Mouse (Mus musculus): ENCODE results near the gene Zfp385a. TPM values are rescaled to one million over a fixed set of nuclear protein-coding genes. Genes with fewer than 3 reads are reported as not detected.
A peak's percentile ranks its signal among the peaks of the same experiment; 100 is the strongest.

Gene Zfp385a
- polyA plus RNA-seq, 1 experiment = 21.2 TPM

- no peaks in the 10 kb centered on the region for H3K27me3 ChIP-seq (ENCODE audit: control insufficient read depth, insufficient read depth, insufficient read length)
- TF ChIP-seq USF1 (IDR thresholded peaks at IDR 0.05; ENCODE audit: low read depth) = no peak
- TF ChIP-seq MYOG (IDR thresholded peaks at IDR 0.05; ENCODE audit: control insufficient read depth, extremely low read depth, insufficient read length) = no peak
- peak; percentile 33 for TF ChIP-seq MAX (IDR thresholded peaks at IDR 0.05)
- no peak for TF ChIP-seq FOSL1 (IDR thresholded peaks at IDR 0.05; ENCODE audit: insufficient read depth, low read length, poor library complexity, severe bottlenecking)
- peaks cover 29% of the 10 kb centered on the region for H3K36me3 ChIP-seq (ENCODE audit: control insufficient read depth, insufficient read depth)
- H3ac ChIP-seq (ENCODE audit: control insufficient read depth, insufficient read length, low read depth) = peak within 1 kb of the TSS; percentile 98
- H3K79me3 ChIP-seq (ENCODE audit: low read depth) = peaks cover 46% of the 10 kb centered on the region
- peak within 1 kb of the TSS; percentile 99 for H3K4me3 ChIP-seq (ENCODE audit: insufficient read depth, poor library complexity, severe bottlenecking)
- H3K79me2 ChIP-seq (ENCODE audit: control insufficient read depth, insufficient read depth) = peaks cover 56% of the 10 kb centered on the region
Observed at GRCm38 (mm10) chr15:103366376-103367149, 26.7 kb upstream of the Zfp385a start, which contains the start of gene Itga5. TSS of gene Itga5 (minus strand) at chr15:103366763.

DNA sequence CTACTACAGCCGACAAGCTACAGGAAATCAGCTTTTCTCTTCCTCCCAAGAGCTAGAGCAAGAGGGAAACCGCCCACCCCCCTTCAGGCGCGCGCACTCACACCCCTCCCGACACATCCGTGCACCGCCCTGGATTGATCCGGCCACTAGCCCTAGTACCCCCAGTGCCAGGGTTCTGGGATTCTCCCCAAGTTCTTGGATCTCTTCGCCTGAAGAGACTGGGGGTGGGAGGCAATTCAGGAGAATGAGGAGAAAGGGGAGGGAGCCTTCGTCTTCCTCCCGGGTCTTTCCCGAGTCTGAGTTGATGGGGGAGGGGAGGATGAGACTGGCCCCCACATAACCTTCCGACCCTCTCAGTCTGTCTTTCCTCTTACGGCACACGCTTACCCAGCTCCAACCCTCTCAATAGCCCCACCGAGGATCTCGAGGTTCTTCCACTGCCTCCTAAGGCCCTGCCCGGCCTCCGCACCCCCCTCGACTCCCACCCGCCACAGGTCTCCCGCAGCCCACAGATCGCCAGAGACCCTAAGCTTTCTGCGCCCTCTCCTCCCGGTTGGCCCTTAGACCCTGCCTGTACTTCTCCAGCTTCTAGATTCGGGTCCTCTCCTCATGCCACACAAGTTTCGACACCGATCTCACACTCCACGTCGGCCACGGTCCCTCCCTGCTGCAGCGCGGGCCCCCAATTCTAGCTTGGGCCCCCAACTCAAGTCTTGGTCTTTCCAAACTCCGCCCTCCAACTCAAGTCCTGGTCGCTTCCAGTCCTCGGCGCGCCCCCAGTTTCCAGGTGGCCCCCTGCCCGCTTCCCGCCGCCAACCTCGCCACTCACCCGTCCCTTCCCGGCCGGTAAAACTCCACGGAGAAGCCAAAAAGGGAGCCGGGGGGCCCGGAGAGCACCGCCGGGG is 25.8 kb upstream of the Zfp385a start:
- Histone ChIP-seq H3ac (ENCODE audit: control insufficient read depth, insufficient read length, low read depth) (peak overlapping the region; percentile 98), H3K79me2 (ENCODE audit: control insufficient read depth, insufficient read depth) (peaks cover 65% of the 10 kb centered on the region), H3K79me3 (ENCODE audit: low read depth) (peaks cover 55% of the 10 kb centered on the region), H3K27me3 (ENCODE audit: control insufficient read depth, insufficient read depth, insufficient read length) (no peaks in the 10 kb centered on the region), H3K4me3 (ENCODE audit: insufficient read depth, poor library complexity, severe bottlenecking) (peak overlapping the region; percentile 99), H3K36me3 (ENCODE audit: control insufficient read depth, insufficient read depth) (peaks cover 36% of the 10 kb centered on the region)
- TF ChIP-seq MYOD1 (IDR thresholded peaks at IDR 0.05; ENCODE audit: control insufficient read depth, insufficient read length, low read depth) = no peak
- TF ChIP-seq MYOG (IDR thresholded peaks at IDR 0.05; ENCODE audit: control insufficient read depth, extremely low read depth, insufficient read length) = no peak
- no peak for TF ChIP-seq CEBPB (IDR thresholded peaks at IDR 0.05; ENCODE audit: low read depth)
- no peak for TF ChIP-seq MAX (IDR thresholded peaks at IDR 0.05)
- no peak for TF ChIP-seq USF1 (IDR thresholded peaks at IDR 0.05; ENCODE audit: low read depth)
- no peak for TF ChIP-seq CTCF (IDR thresholded peaks at IDR 0.05; ENCODE audit: control insufficient read depth, insufficient read depth, insufficient read length)
- TF ChIP-seq FOSL1 (IDR thresholded peaks at IDR 0.05; ENCODE audit: insufficient read depth, low read length, poor library complexity, severe bottlenecking) = no peak

DNA sequence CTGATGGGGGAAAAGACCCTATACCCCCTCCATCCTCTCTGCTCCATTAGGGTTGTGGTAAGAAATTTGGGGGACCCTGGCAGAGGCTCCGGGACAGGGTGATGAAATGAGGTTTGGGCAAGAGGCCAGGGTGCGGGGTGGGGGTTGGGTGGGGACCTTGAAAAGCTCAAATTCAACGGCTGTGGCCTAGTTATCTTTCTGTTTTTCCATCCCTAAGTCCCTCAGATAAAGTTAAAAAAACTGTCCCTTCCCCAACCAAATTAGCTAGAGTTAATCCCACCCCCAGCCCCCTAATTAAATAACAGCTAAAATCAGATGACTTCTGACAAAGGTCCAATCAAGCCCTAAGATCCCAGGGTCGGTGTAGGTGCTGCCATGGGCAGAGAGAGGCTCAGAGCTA is 24.9 kb upstream of the Zfp385a start:
- peaks cover 74% of the 10 kb centered on the region for H3K79me2 ChIP-seq (ENCODE audit: control insufficient read depth, insufficient read depth)
- H3K36me3 ChIP-seq (ENCODE audit: control insufficient read depth, insufficient read depth) = peaks cover 46% of the 10 kb centered on the region
- TF ChIP-seq MYOG (IDR thresholded peaks at IDR 0.05; ENCODE audit: control insufficient read depth, extremely low read depth, insufficient read length) = no peak
- TF ChIP-seq FOSL1 (IDR thresholded peaks at IDR 0.05; ENCODE audit: insufficient read depth, low read length, poor library complexity, severe bottlenecking) = no peak
- peaks cover 64% of the 10 kb centered on the region for H3K79me3 ChIP-seq (ENCODE audit: low read depth)
- peak overlapping the region; percentile 62 for H3ac ChIP-seq (ENCODE audit: control insufficient read depth, insufficient read length, low read depth)
- peak overlapping the region; percentile 99 for H3K4me3 ChIP-seq (ENCODE audit: insufficient read depth, poor library complexity, severe bottlenecking)
- no peaks in the 10 kb centered on the region for H3K27me3 ChIP-seq (ENCODE audit: control insufficient read depth, insufficient read depth, insufficient read length)

DNA sequence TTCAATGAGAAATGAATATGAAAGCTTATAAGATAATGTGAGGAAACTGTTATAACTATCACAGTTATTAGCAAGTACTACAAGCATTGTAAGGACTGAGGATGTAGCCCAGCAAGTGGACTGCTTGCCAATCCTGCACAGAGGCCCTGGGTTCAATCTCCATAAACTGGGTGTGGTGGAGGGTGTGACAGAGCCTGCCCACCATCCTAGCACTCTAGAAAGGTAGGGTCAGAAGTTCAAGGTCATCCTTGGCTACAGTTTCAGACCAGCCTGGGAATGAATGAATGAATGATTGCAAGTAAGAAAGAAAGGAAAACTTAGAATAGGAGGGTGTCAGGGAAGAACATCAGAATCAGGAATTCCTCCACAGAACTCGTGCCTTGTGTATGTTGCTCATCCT is 23.9 kb upstream of the Zfp385a start:
- Histone ChIP-seq H3K79me2 (ENCODE audit: control insufficient read depth, insufficient read depth) (peaks cover 84% of the 10 kb centered on the region), H3K4me3 (ENCODE audit: insufficient read depth, poor library complexity, severe bottlenecking) (no peak overlapping the region), H3K79me3 (ENCODE audit: low read depth) (peaks cover 73% of the 10 kb centered on the region), H3ac (ENCODE audit: control insufficient read depth, insufficient read length, low read depth) (no peak overlapping the region), H3K27me3 (ENCODE audit: control insufficient read depth, insufficient read depth, insufficient read length) (no peaks in the 10 kb centered on the region), H3K36me3 (ENCODE audit: control insufficient read depth, insufficient read depth) (peaks cover 46% of the 10 kb centered on the region)
- no peak for TF ChIP-seq CTCF (IDR thresholded peaks at IDR 0.05; ENCODE audit: control insufficient read depth, insufficient read depth, insufficient read length)
- no peak for TF ChIP-seq FOSL1 (IDR thresholded peaks at IDR 0.05; ENCODE audit: insufficient read depth, low read length, poor library complexity, severe bottlenecking)
- TF ChIP-seq MYOG (IDR thresholded peaks at IDR 0.05; ENCODE audit: control insufficient read depth, extremely low read depth, insufficient read length) = no peak
- no peak for TF ChIP-seq MYOD1 (IDR thresholded peaks at IDR 0.05; ENCODE audit: control insufficient read depth, insufficient read length, low read depth)
- TF ChIP-seq USF1 (IDR thresholded peaks at IDR 0.05; ENCODE audit: low read depth) = no peak
- TF ChIP-seq CEBPB (IDR thresholded peaks at IDR 0.05; ENCODE audit: low read depth) = no peak
- TF ChIP-seq MAX (IDR thresholded peaks at IDR 0.05) = no peak

- Histone ChIP-seq H3K36me3 (ENCODE audit: control insufficient read depth, insufficient read depth) (peaks cover 51% of the 10 kb centered on the region), H3K27me3 (ENCODE audit: control insufficient read depth, insufficient read depth, insufficient read length) (no peaks in the 10 kb centered on the region)
- no peak for TF ChIP-seq CEBPB (IDR thresholded peaks at IDR 0.05; ENCODE audit: low read depth)
- no peak for TF ChIP-seq MYOG (IDR thresholded peaks at IDR 0.05; ENCODE audit: control insufficient read depth, extremely low read depth, insufficient read length)
- TF ChIP-seq USF1 (IDR thresholded peaks at IDR 0.05; ENCODE audit: low read depth) = no peak
- no peak for TF ChIP-seq FOSL1 (IDR thresholded peaks at IDR 0.05; ENCODE audit: insufficient read depth, low read length, poor library complexity, severe bottlenecking)
- TF ChIP-seq MAX (IDR thresholded peaks at IDR 0.05) = no peak
Observed at GRCm38 (mm10) chr15:103362950-103363349, 23.1 kb upstream of the Zfp385a start.

More at GRCm38 (mm10) chr15:103362950-103363349, 23.1 kb upstream of the Zfp385a start:
- Histone ChIP-seq H3K79me3 (ENCODE audit: low read depth) (peaks cover 78% of the 10 kb centered on the region), H3ac (ENCODE audit: control insufficient read depth, insufficient read length, low read depth) (no peak overlapping the region), H3K79me2 (ENCODE audit: control insufficient read depth, insufficient read depth) (peaks cover 93% of the 10 kb centered on the region), H3K4me3 (ENCODE audit: insufficient read depth, poor library complexity, severe bottlenecking) (no peak overlapping the region)

All from C2C12 (cell line).